Mouse (Mus musculus): ENCODE results near the gene Chrdl2. TPM values are rescaled to one million over a fixed set of nuclear protein-coding genes. Genes with fewer than 3 reads are reported as not detected.

The Chrdl2 gene
- polyA plus RNA-seq, 1 experiment from 2014 or later, result 0.72 TPM

- Histone ChIP-seq H3K9me3 (ENCODE audit: control insufficient read depth, low read length) (no peaks in the 10 kb centered on the region), H3K36me3 (ENCODE audit: control insufficient read depth, insufficient read depth, low read length) (peaks cover 26% of the 10 kb centered on the region), H3K27ac (ENCODE audit: low read depth, low read length) (no peak overlapping the region), H3K27me3 (ENCODE audit: control insufficient read depth, insufficient read depth, low read length) (no peaks in the 10 kb centered on the region), H3K9ac (replicated peaks; ENCODE audit: low read depth, low read length) (no peak overlapping the region), H3K4me3 (ENCODE audit: low read depth, low read length) (no peak overlapping the region), H3K4me1 (ENCODE audit: control insufficient read depth, insufficient read depth, low read length) (no peaks in the 10 kb centered on the region), H3K4me2 (ENCODE audit: low read depth, low read length) (no peak overlapping the region)
- 96% methylated on average over 6 of the region's 6 CpGs for WGBS
- ATAC-seq (ENCODE audit: low read depth), result no peak
Observed at GRCm38 (mm10) chr7:100082836-100083235, 76.9 kb downstream of the Chrdl2 start.

- ATAC-seq (ENCODE audit: low read depth), result no peak
- no peaks in the 10 kb centered on the region for H3K9me3 ChIP-seq (ENCODE audit: control insufficient read depth, low read length)
- H3K4me3 ChIP-seq (ENCODE audit: low read depth, low read length), result no peak overlapping the region
- H3K27me3 ChIP-seq (ENCODE audit: control insufficient read depth, insufficient read depth, low read length), result no peaks in the 10 kb centered on the region
- no peak overlapping the region for H3K4me2 ChIP-seq (ENCODE audit: low read depth, low read length)
- no peak overlapping the region for H3K9ac ChIP-seq (replicated peaks; ENCODE audit: low read depth, low read length)
- H3K36me3 ChIP-seq (ENCODE audit: control insufficient read depth, insufficient read depth, low read length), result peaks cover 28% of the 10 kb centered on the region
- H3K4me1 ChIP-seq (ENCODE audit: control insufficient read depth, insufficient read depth, low read length), result no peaks in the 10 kb centered on the region
- WGBS, result 85% methylated on average over 6 of the region's 6 CpGs
- no peak overlapping the region for H3K27ac ChIP-seq (ENCODE audit: low read depth, low read length)
Observed at GRCm38 (mm10) chr7:100083812-100084211, 77.8 kb downstream of the Chrdl2 start.

Other genes with a start within 250 kb of the Chrdl2 start
- gene Olfr521, start 242.7 kb upstream of the Chrdl2 start, polyA plus RNA-seq (2014; fragmentation: Nextera tagmentation; extraction: Ambion mirVana), result not detected in 2 replicates
- gene Neu3, start 177.8 kb upstream of the Chrdl2 start, polyA plus RNA-seq (2014; fragmentation: Nextera tagmentation; extraction: Ambion mirVana), result 2.1 and 2.4 TPM in 2 replicates
- 0.67 and 0.84 TPM in 2 replicates for gene Xrra1, start 147.1 kb upstream of the Chrdl2 start, polyA plus RNA-seq (2014; fragmentation: Nextera tagmentation; extraction: Ambion mirVana)
- gene Spcs2, start 142.7 kb upstream of the Chrdl2 start, polyA plus RNA-seq (2014; fragmentation: Nextera tagmentation; extraction: Ambion mirVana), result 245 and 262 TPM in 2 replicates
- gene Rnf169, start 25.7 kb upstream of the Chrdl2 start, polyA plus RNA-seq (2014; fragmentation: Nextera tagmentation; extraction: Ambion mirVana), result 6.2 and 7.2 TPM in 2 replicates
- gene Pold3, start 115.4 kb downstream of the Chrdl2 start, polyA plus RNA-seq (2014; fragmentation: Nextera tagmentation; extraction: Ambion mirVana), result 42.8 and 44.2 TPM in 2 replicates
- gene Lipt2, start 153.1 kb downstream of the Chrdl2 start, polyA plus RNA-seq (2014; fragmentation: Nextera tagmentation; extraction: Ambion mirVana), result 17.6 and 19.1 TPM in 2 replicates
- 0.62 TPM in 1 of 2 replicates, not detected in the other for gene Kcne3, start 170.3 kb downstream of the Chrdl2 start, polyA plus RNA-seq (2014; fragmentation: Nextera tagmentation; extraction: Ambion mirVana)
- gene Pgm2l1, start 221.2 kb downstream of the Chrdl2 start, polyA plus RNA-seq (2014; fragmentation: Nextera tagmentation; extraction: Ambion mirVana), result 31.0 and 38.5 TPM in 2 replicates

All from neural tube, embryonic 14.5 days (tissue).